ENCODE assay signal across 8 mouse cellular contexts in genomic region chr19:5956685-5957084, GRCm38 (mm10). TPM values are rescaled to one million over a fixed set of nuclear protein-coding genes. Genes with fewer than 3 reads are reported as not detected.
DNase-seq lines count a peak whose midpoint lies in the region; ATAC-seq and TF ChIP-seq lines count a peak whose summit lies in the region.

No protein-coding gene starts in this region.

- no peak overlapping the region for H3K4me2 ChIP-seq in intestine, embryonic 14.5 days (ENCODE audit: low read length)
- no peak overlapping the region for H3K4me2 ChIP-seq in midbrain, postnatal 0 days (ENCODE audit: low read depth, low read length, poor library complexity, severe bottlenecking)
- H3K4me2 ChIP-seq in stomach, embryonic 14.5 days (replicated peaks; ENCODE audit: low read depth, low read length) = no peak overlapping the region

- no peak overlapping the region for H3K9ac ChIP-seq in intestine, embryonic 14.5 days (ENCODE audit: low read length)
- no peak overlapping the region for H3K9ac ChIP-seq in midbrain, postnatal 0 days (replicated peaks; ENCODE audit: low read length, poor library complexity, severe bottlenecking)
- H3K9ac ChIP-seq in stomach, embryonic 14.5 days (replicated peaks; ENCODE audit: low read depth, low read length) = no peak overlapping the region

- peaks cover 7% of the 10 kb centered on the region for H3K4me1 ChIP-seq in intestine, embryonic 14.5 days (replicated peaks; ENCODE audit: control insufficient read depth, insufficient read depth, low read length)
- no peaks in the 10 kb centered on the region for H3K4me1 ChIP-seq in midbrain, postnatal 0 days (ENCODE audit: insufficient read depth, low read length)
- peaks cover 11% of the 10 kb centered on the region; the same call in 1 of the 2 replicates for H3K4me1 ChIP-seq in stomach, embryonic 14.5 days (ENCODE audit: control insufficient read depth, insufficient read depth, low read length)

- WGBS in intestine, embryonic 14.5 days = 21% methylated on average over 3 of the region's 3 CpGs
- 24% methylated on average over 3 of the region's 3 CpGs for WGBS in midbrain, postnatal 0 days
- WGBS in stomach, embryonic 14.5 days = 25% methylated on average over 3 of the region's 3 CpGs

- TF ChIP-seq CTCF in midbrain, postnatal 0 days (IDR thresholded peaks at IDR 0.05) = peak; percentile 85

- H3K9me3 ChIP-seq in intestine, embryonic 14.5 days (ENCODE audit: control insufficient read depth, low read length) = no peaks in the 10 kb centered on the region
- no peaks in the 10 kb centered on the region for H3K9me3 ChIP-seq in midbrain, postnatal 0 days (ENCODE audit: low read length)
- H3K9me3 ChIP-seq in stomach, embryonic 14.5 days (ENCODE audit: control insufficient read depth, low read depth, low read length) = no peaks in the 10 kb centered on the region

- H3K27ac ChIP-seq in intestine, embryonic 14.5 days (ENCODE audit: low read depth) = peak overlapping the region; percentile 20; the same call in 1 of the 2 replicates
- no peak overlapping the region for H3K27ac ChIP-seq in midbrain, postnatal 0 days (ENCODE audit: low read depth, low read length)
- H3K27ac ChIP-seq in stomach, embryonic 14.5 days (ENCODE audit: low read length) = no peak overlapping the region

- intact Hi-C loops in left cerebral cortex, postnatal 4 days (cut with DNase I) = loop anchor here (5.0 kb wide), 1 partner anchor 34 kb away; the partner anchor contains the start of gene Cdc42ep2

- no peaks in the 10 kb centered on the region for H3K27me3 ChIP-seq in intestine, embryonic 14.5 days (replicated peaks; ENCODE audit: control insufficient read depth, insufficient read depth, low read length)
- no peaks in the 10 kb centered on the region for H3K27me3 ChIP-seq in midbrain, postnatal 0 days (ENCODE audit: insufficient read depth, low read length)
- H3K27me3 ChIP-seq in stomach, embryonic 14.5 days (ENCODE audit: control insufficient read depth, insufficient read depth, low read length) = no peaks in the 10 kb centered on the region

- peak; percentile 82 to 84 for DNase-seq in left cerebral cortex, adult 18-20 months (ENCODE audit: low spot score in 2 of 2)
- no peak for DNase-seq in left cerebral cortex, adult 11 months (ENCODE audit: low spot score)
- DNase-seq in cerebellum, adult 9-11 months = peak; percentile 81
- peak; percentile 90 for DNase-seq in gastrocnemius, adult 18-20 months (ENCODE audit: low spot score)
- DNase-seq in intestine, embryonic 14.5 days (ENCODE audit: low spot score) = peak; percentile 90
- peak; percentile 80 for DNase-seq in left cerebral cortex, postnatal 4 days
- DNase-seq in midbrain, postnatal 0 days (ENCODE audit: low spot score) = peak; percentile 80

- peak; percentile 65 for ATAC-seq in intestine, embryonic 14.5 days (replicated peaks; ENCODE audit: low FRiP score, low TSS enrichment, low read depth)
- ATAC-seq in midbrain, postnatal 0 days (ENCODE audit: low FRiP score) = no peak
- peak; percentile 63; the same call in 1 of the 2 replicates for ATAC-seq in stomach, embryonic 14.5 days (ENCODE audit: insufficient number of reproducible peaks, insufficient read depth, low FRiP score, low read depth)

- no peak overlapping the region for H3K4me3 ChIP-seq in intestine, embryonic 14.5 days (ENCODE audit: low read depth, low read length)
- no peak overlapping the region for H3K4me3 ChIP-seq in midbrain, postnatal 0 days (ENCODE audit: low read depth, low read length)
- no peak overlapping the region for H3K4me3 ChIP-seq in stomach, embryonic 14.5 days (ENCODE audit: low read depth, low read length)

- H3K36me3 ChIP-seq in intestine, embryonic 14.5 days (ENCODE audit: control insufficient read depth, insufficient read depth, low read length) = peaks cover 71% of the 10 kb centered on the region
- H3K36me3 ChIP-seq in midbrain, postnatal 0 days (ENCODE audit: insufficient read depth, low read length) = peaks cover 14% of the 10 kb centered on the region; the same call in 1 of the 2 replicates
- H3K36me3 ChIP-seq in stomach, embryonic 14.5 days (ENCODE audit: control insufficient read depth, insufficient read depth, low read length) = peaks cover 43% of the 10 kb centered on the region

RNA-seq across cellular contexts. Expression of gene Pola2, which starts 7.3 kb away (rescaled TPM):
- 1 to 10 TPM; 4.9 to 5.0 TPM for total RNA-seq in left cerebral cortex, adult 18-20 months (2021)
- total RNA-seq in gastrocnemius, adult 18-20 months (2021) = 1 to 10 TPM; 6.2 to 8.7 TPM
- 84.4 and 87.9 TPM in 2 replicates for polyA plus RNA-seq in intestine, embryonic 14.5 days (2014; fragmentation: Nextera tagmentation; extraction: Ambion mirVana)
- 10 to 100 TPM; 14.3 to 16.4 TPM for total RNA-seq in left cerebral cortex, postnatal 4 days (2021)
- 17.8 and 21.6 TPM in 2 replicates for total RNA-seq in midbrain, postnatal 0 days (2014; rRNA removed)
- polyA plus RNA-seq in midbrain, postnatal 0 days (2015; fragmentation: Nextera tagmentation; extraction: Ambion mirVana) = 16.7 and 16.9 TPM in 2 replicates
- 68.9 and 73.2 TPM in 2 replicates for polyA plus RNA-seq in stomach, embryonic 14.5 days (2014; fragmentation: Nextera tagmentation; extraction: Ambion mirVana)

RNA-seq across cellular contexts. Expression of gene Slc22a20, which starts 29.3 kb away (rescaled TPM):
- total RNA-seq in left cerebral cortex, adult 18-20 months (2021) = not detected
- not detected for total RNA-seq in gastrocnemius, adult 18-20 months (2021)
- polyA plus RNA-seq in intestine, embryonic 14.5 days (2014; fragmentation: Nextera tagmentation; extraction: Ambion mirVana) = not detected in 2 replicates
- not detected for total RNA-seq in left cerebral cortex, postnatal 4 days (2021)
- not detected in 2 replicates for total RNA-seq in midbrain, postnatal 0 days (2014; rRNA removed)
- polyA plus RNA-seq in midbrain, postnatal 0 days (2015; fragmentation: Nextera tagmentation; extraction: Ambion mirVana) = not detected in 2 replicates
- not detected in 2 replicates for polyA plus RNA-seq in stomach, embryonic 14.5 days (2014; fragmentation: Nextera tagmentation; extraction: Ambion mirVana)

RNA-seq across cellular contexts. Expression of gene Cdc42ep2, which starts 32.1 kb away (rescaled TPM):
- total RNA-seq in left cerebral cortex, adult 18-20 months (2021) = 1 to 10 TPM; 4.7 to 5.4 TPM
- total RNA-seq in gastrocnemius, adult 18-20 months (2021) = 10 to 100 TPM in 1 of 2 experiments, 1 to 10 TPM in 1; 8.9 to 11.2 TPM
- polyA plus RNA-seq in intestine, embryonic 14.5 days (2014; fragmentation: Nextera tagmentation; extraction: Ambion mirVana) = 7.0 and 9.3 TPM in 2 replicates
- total RNA-seq in left cerebral cortex, postnatal 4 days (2021) = 10 to 100 TPM; 11.2 to 14.2 TPM
- total RNA-seq in midbrain, postnatal 0 days (2014; rRNA removed) = 20.6 and 28.4 TPM in 2 replicates
- polyA plus RNA-seq in midbrain, postnatal 0 days (2015; fragmentation: Nextera tagmentation; extraction: Ambion mirVana) = 19.2 and 20.9 TPM in 2 replicates
- polyA plus RNA-seq in stomach, embryonic 14.5 days (2014; fragmentation: Nextera tagmentation; extraction: Ambion mirVana) = 7.3 and 7.4 TPM in 2 replicates

RNA-seq across cellular contexts. Expression of gene Dpf2, which starts 43.9 kb away (rescaled TPM):
- 100 to 1,000 TPM in 1 of 2 experiments, 10 to 100 TPM in 1; 90.1 to 102 TPM for total RNA-seq in left cerebral cortex, adult 18-20 months (2021)
- total RNA-seq in gastrocnemius, adult 18-20 months (2021) = 10 to 100 TPM; 76.3 to 85.1 TPM
- 131 and 145 TPM in 2 replicates for polyA plus RNA-seq in intestine, embryonic 14.5 days (2014; fragmentation: Nextera tagmentation; extraction: Ambion mirVana)
- total RNA-seq in left cerebral cortex, postnatal 4 days (2021) = 10 to 100 TPM; 76.1 to 84.1 TPM
- total RNA-seq in midbrain, postnatal 0 days (2014; rRNA removed) = 52.9 and 84.7 TPM in 2 replicates
- 57.7 and 61.0 TPM in 2 replicates for polyA plus RNA-seq in midbrain, postnatal 0 days (2015; fragmentation: Nextera tagmentation; extraction: Ambion mirVana)
- 132 and 148 TPM in 2 replicates for polyA plus RNA-seq in stomach, embryonic 14.5 days (2014; fragmentation: Nextera tagmentation; extraction: Ambion mirVana)

RNA-seq across cellular contexts. Expression of gene Capn1, which starts 59.0 kb away (rescaled TPM):
- 10 to 100 TPM; 27.9 to 28.1 TPM for total RNA-seq in left cerebral cortex, adult 18-20 months (2021)
- total RNA-seq in gastrocnemius, adult 18-20 months (2021) = 10 to 100 TPM; 89.8 to 91.1 TPM
- 9.4 and 10.1 TPM in 2 replicates for polyA plus RNA-seq in intestine, embryonic 14.5 days (2014; fragmentation: Nextera tagmentation; extraction: Ambion mirVana)
- total RNA-seq in left cerebral cortex, postnatal 4 days (2021) = 10 to 100 TPM; 12.1 to 14.2 TPM
- 7.9 and 13.2 TPM in 2 replicates for total RNA-seq in midbrain, postnatal 0 days (2014; rRNA removed)
- 3.3 and 3.9 TPM in 2 replicates for polyA plus RNA-seq in midbrain, postnatal 0 days (2015; fragmentation: Nextera tagmentation; extraction: Ambion mirVana)
- 16.1 and 16.6 TPM in 2 replicates for polyA plus RNA-seq in stomach, embryonic 14.5 days (2014; fragmentation: Nextera tagmentation; extraction: Ambion mirVana)
